Mouse (Mus musculus) kidney, embryonic 16.5 days (tissue): ENCODE measurements around the gene 1700020L24Rik. TPM values are rescaled to one million over a fixed set of nuclear protein-coding genes. Genes with fewer than 3 reads are reported as not detected.

ENCODE experiments used
- ATAC-seq: fragments of 200-750 bp; cut with Nextera tagmentation; 2 replicates; pipeline ENCODE4 v1.8.0; 2017; ENCODE audit warnings: moderate TSS enrichment; ENCODE audit not compliant: low FRiP score, low TSS enrichment
- H3K27ac ChIP-seq: fragments of 300-500 bp; sonication (generic); 2 replicates; pipeline ENCODE4 v1.5.1; 2014; ENCODE audit warnings: low read length
- H3K27me3 ChIP-seq: fragments of 300-500 bp; sonication (generic); 2 replicates; pipeline ENCODE4 v1.6.1; 2014; ENCODE audit warnings: low read length, control low read depth, mixed read lengths; ENCODE audit not compliant: insufficient read depth
- H3K36me3 ChIP-seq: fragments of 300-500 bp; sonication (generic); 2 replicates; pipeline ENCODE4 v1.6.1; 2014; ENCODE audit warnings: low read length, control low read depth, mixed read lengths; ENCODE audit not compliant: insufficient read depth
- H3K4me1 ChIP-seq: fragments of 300-500 bp; sonication (generic); 2 replicates; pipeline ENCODE4 v1.6.1; 2014; ENCODE audit warnings: low read length, control low read depth, mixed read lengths; ENCODE audit not compliant: insufficient read depth
- H3K4me2 ChIP-seq: fragments of 300-500 bp; sonication (generic); replicated peaks from 2 replicates; pipeline ENCODE4 v1.6.1; 2014; ENCODE audit warnings: low read depth, low read length
- H3K4me3 ChIP-seq: fragments of 300-500 bp; sonication (generic); 2 replicates; pipeline ENCODE4 v1.5.1; 2014; ENCODE audit warnings: mild to moderate bottlenecking, low read length
- H3K9ac ChIP-seq: fragments of 300-500 bp; sonication (generic); replicated peaks from 2 replicates; pipeline ENCODE4 v1.6.1; 2014; ENCODE audit warnings: low read length
- H3K9me3 ChIP-seq: fragments of 300-500 bp; sonication (generic); 2 replicates; pipeline ENCODE4 v1.6.1; 2016; ENCODE audit warnings: low read length, control low read depth
- WGBS: fragments of 180-500 bp; shearing (Covaris S2); extraction: QIAGEN DNeasy Blood & Tissue Kit; methylation state at CpG from one replicate; pipeline ENCODE4 v1.1.7; 2014; 5-methylcytosine and 5-hydroxymethylcytosine counted together
- polyA plus RNA-seq: library from polyadenylated mRNA; unstranded; fragments of >200 nt; fragmentation: Nextera tagmentation; extraction: Ambion mirVana; gene quantifications from 2 replicates; pipeline ENCODE4 v1.2.1, GENCODE M21; 2015

The 1700020L24Rik gene
- not detected in 2 replicates for polyA plus RNA-seq

GRCm38 (mm10) chr11:83437377-83437776, at the start of gene 1700020L24Rik:
Gene 1700020L24Rik, plus strand, starts transcription at chr11:83437677.
- no peak within 1 kb of the TSS for H3K27ac ChIP-seq
- H3K4me3 ChIP-seq = no peak within 1 kb of the TSS
- no peak within 1 kb of the TSS for H3K9ac ChIP-seq
- WGBS = 100% methylated on average over 1 of the region's 1 CpGs
- no peaks in the 10 kb centered on the region for H3K36me3 ChIP-seq
- ATAC-seq = no peak
- peaks cover 19% of the 10 kb centered on the region for H3K27me3 ChIP-seq
- no peak within 1 kb of the TSS for H3K4me2 ChIP-seq
- no peaks in the 10 kb centered on the region for H3K9me3 ChIP-seq
- no peaks in the 10 kb centered on the region for H3K4me1 ChIP-seq

- Histone ChIP-seq H3K9ac (no peak overlapping the region), H3K4me1 (no peaks in the 10 kb centered on the region), H3K4me2 (no peak overlapping the region), H3K4me3 (no peak overlapping the region), H3K27ac (no peak overlapping the region), H3K27me3 (no peaks in the 10 kb centered on the region), H3K9me3 (no peaks in the 10 kb centered on the region), H3K36me3 (peaks cover 35% of the 10 kb centered on the region)
- WGBS = 91% methylated on average over 4 of the region's 4 CpGs
- ATAC-seq = no peak
These were observed 44.4 kb upstream of the 1700020L24Rik start for GRCm38 (mm10) chr11:83393062-83393461.

GRCm38 (mm10) chr11:83394802-83395439, 42.6 kb upstream of the 1700020L24Rik start:
- Histone ChIP-seq H3K36me3 (peaks cover 38% of the 10 kb centered on the region), H3K27me3 (no peaks in the 10 kb centered on the region)
- WGBS = 65% methylated on average over 6 of the region's 6 CpGs

GRCm38 (mm10) chr11:83397626-83398025, 39.9 kb upstream of the 1700020L24Rik start:
- H3K4me2 ChIP-seq = no peak overlapping the region
- no peak overlapping the region for H3K27ac ChIP-seq
- 90% methylated on average over 7 of the region's 7 CpGs for WGBS
- no peaks in the 10 kb centered on the region for H3K9me3 ChIP-seq
- H3K36me3 ChIP-seq = peaks cover 37% of the 10 kb centered on the region
- no peak for ATAC-seq
- no peak overlapping the region for H3K4me3 ChIP-seq
- H3K9ac ChIP-seq = no peak overlapping the region
- no peaks in the 10 kb centered on the region for H3K4me1 ChIP-seq
- no peaks in the 10 kb centered on the region for H3K27me3 ChIP-seq

More at GRCm38 (mm10) chr11:83394802-83395439, 42.6 kb upstream of the 1700020L24Rik start:
- Histone ChIP-seq H3K4me1 (no peaks in the 10 kb centered on the region), H3K9ac (no peak overlapping the region), H3K4me3 (no peak overlapping the region), H3K9me3 (no peaks in the 10 kb centered on the region), H3K4me2 (no peak overlapping the region), H3K27ac (no peak overlapping the region)
- ATAC-seq = no peak

- Histone ChIP-seq H3K36me3 (peaks cover 37% of the 10 kb centered on the region), H3K9me3 (no peaks in the 10 kb centered on the region), H3K4me1 (no peaks in the 10 kb centered on the region), H3K4me3 (no peak overlapping the region), H3K9ac (no peak overlapping the region), H3K4me2 (no peak overlapping the region), H3K27ac (no peak overlapping the region), H3K27me3 (no peaks in the 10 kb centered on the region)
- 77% methylated on average over 5 of the region's 5 CpGs for WGBS
- ATAC-seq = no peak
These were observed 38.8 kb upstream of the 1700020L24Rik start for GRCm38 (mm10) chr11:83398724-83399123.

GRCm38 (mm10) chr11:83403787-83404186, 33.7 kb upstream of the 1700020L24Rik start:
- H3K9ac ChIP-seq = no peak overlapping the region
- H3K9me3 ChIP-seq = no peaks in the 10 kb centered on the region
- no peaks in the 10 kb centered on the region for H3K4me1 ChIP-seq
- ATAC-seq = no peak
- H3K4me3 ChIP-seq = no peak overlapping the region
- no peaks in the 10 kb centered on the region for H3K27me3 ChIP-seq
- WGBS = 84% methylated on average over 7 of the region's 7 CpGs
- no peak overlapping the region for H3K4me2 ChIP-seq
- no peak overlapping the region for H3K27ac ChIP-seq
- H3K36me3 ChIP-seq = peaks cover 21% of the 10 kb centered on the region; the same call in 1 of the 2 replicates

- H3K9ac ChIP-seq = no peak overlapping the region
- H3K4me2 ChIP-seq = no peak overlapping the region
- H3K27me3 ChIP-seq = no peaks in the 10 kb centered on the region
- H3K27ac ChIP-seq = no peak overlapping the region
- no peak overlapping the region for H3K4me3 ChIP-seq
- 69% methylated on average over 3 of the region's 3 CpGs for WGBS
- ATAC-seq = no peak
- no peaks in the 10 kb centered on the region for H3K4me1 ChIP-seq
- H3K9me3 ChIP-seq = no peaks in the 10 kb centered on the region
- H3K36me3 ChIP-seq = peaks cover 13% of the 10 kb centered on the region; the same call in 1 of the 2 replicates
These were observed 31.1 kb upstream of the 1700020L24Rik start for GRCm38 (mm10) chr11:83406391-83406790.

GRCm38 (mm10) chr11:83408242-83408641, 29.2 kb upstream of the 1700020L24Rik start:
- Histone ChIP-seq H3K4me1 (no peaks in the 10 kb centered on the region), H3K9me3 (no peaks in the 10 kb centered on the region), H3K27me3 (no peaks in the 10 kb centered on the region), H3K4me3 (no peak overlapping the region), H3K4me2 (no peak overlapping the region), H3K9ac (no peak overlapping the region), H3K36me3 (peaks cover 8% of the 10 kb centered on the region; the same call in 1 of the 2 replicates), H3K27ac (no peak overlapping the region)
- WGBS = 30% methylated on average over 8 of the region's 8 CpGs
- no peak for ATAC-seq

- Histone ChIP-seq H3K9ac (peak within 1 kb of the TSS; percentile 71), H3K36me3 (no peaks in the 10 kb centered on the region), H3K27ac (no peak within 1 kb of the TSS), H3K4me2 (peak within 1 kb of the TSS; percentile 96), H3K4me1 (no peaks in the 10 kb centered on the region), H3K27me3 (no peaks in the 10 kb centered on the region), H3K9me3 (no peaks in the 10 kb centered on the region), H3K4me3 (peak within 1 kb of the TSS; percentile 70)
- whole genome bisulfite sequencing = 4% methylated on average over 31 of the region's 44 CpGs
- ATAC-seq = peak; percentile 66; the same call in 1 of the 2 replicates
These were observed 28.3 kb upstream of the 1700020L24Rik start, which contains the start of gene Rasl10b for GRCm38 (mm10) chr11:83409087-83409754. Gene Rasl10b, plus strand, starts transcription at chr11:83409137.

- Histone ChIP-seq H3K27ac (no peak overlapping the region), H3K4me3 (peak overlapping the region; percentile 70), H3K4me1 (no peaks in the 10 kb centered on the region), H3K36me3 (no peaks in the 10 kb centered on the region), H3K9ac (peak overlapping the region; percentile 71), H3K27me3 (no peaks in the 10 kb centered on the region), H3K9me3 (no peaks in the 10 kb centered on the region), H3K4me2 (peak overlapping the region; percentile 96)
- ATAC-seq = peak; percentile 43; the same call in 1 of the 2 replicates
- 0% methylated on average over 17 of the region's 40 CpGs for WGBS
These were observed 27.6 kb upstream of the 1700020L24Rik start for GRCm38 (mm10) chr11:83409792-83410291.
